Mouse (Mus musculus) erythroblast, embryonic 14.5 days (primary cell): ENCODE results near the gene Tspan9. TPM values are rescaled to one million over a fixed set of nuclear protein-coding genes. Genes with fewer than 3 reads are reported as not detected.

ENCODE experiments used
- H3K27me3 ChIP-seq: 2 replicates; pipeline ENCODE4 v1.6.1; 2012; ENCODE audit warnings: inconsistent platforms; ENCODE audit not compliant: control insufficient read depth
- H3K36me3 ChIP-seq: 2 replicates; pipeline ENCODE4 v1.6.1; 2012; ENCODE audit warnings: mild to moderate bottlenecking, inconsistent platforms; ENCODE audit not compliant: control insufficient read depth
- H3K4me1 ChIP-seq: 2 replicates; pipeline ENCODE4 v1.6.1; 2012; ENCODE audit warnings: inconsistent platforms; ENCODE audit not compliant: control insufficient read depth
- H3K4me3 ChIP-seq: replicated peaks from 2 replicates; pipeline ENCODE3; 2012; ENCODE audit warnings: moderate library complexity, mild to moderate bottlenecking, inconsistent platforms
- H3K9me3 ChIP-seq: 2 replicates; pipeline ENCODE4 v1.6.1; 2012; ENCODE audit warnings: low read length, inconsistent platforms, mixed read lengths; ENCODE audit not compliant: control insufficient read depth
- GATA1 ChIP-seq: IDR thresholded peaks from 2 replicates; pipeline ENCODE4 v1.6.1; 2012; ENCODE audit warnings: low read length, inconsistent platforms, mixed read lengths
- TAL1 ChIP-seq: IDR thresholded peaks from 3 replicates; pipeline ENCODE4 v1.6.1; 2012; ENCODE audit warnings: low read length, inconsistent platforms, mixed read lengths
- polyA plus RNA-seq: library from polyadenylated mRNA; stranded (reverse); fragments of >175 nt; gene quantifications from 2 replicates; pipeline ENCODE4 v1.2.3, GENCODE M21; 2012

Tspan9 gene
- polyA plus RNA-seq, 1 experiment = 0.04 TPM

- H3K27me3 ChIP-seq = no peaks in the 10 kb centered on the region
- no peaks in the 10 kb centered on the region for H3K9me3 ChIP-seq
- TF ChIP-seq GATA1 (no peak), TAL1 (no peak)
- no peaks in the 10 kb centered on the region; the same call in 1 of the 2 replicates for H3K36me3 ChIP-seq
- no peak overlapping the region for H3K4me3 ChIP-seq
- no peaks in the 10 kb centered on the region for H3K4me1 ChIP-seq
These were observed 162.9 kb downstream of the Tspan9 start for GRCm38 (mm10) chr6:127980381-127981045.

- Histone ChIP-seq H3K27me3 (no peaks in the 10 kb centered on the region), H3K36me3 (no peaks in the 10 kb centered on the region; the same call in 1 of the 2 replicates), H3K4me1 (no peaks in the 10 kb centered on the region), H3K4me3 (no peak overlapping the region), H3K9me3 (no peaks in the 10 kb centered on the region)
- TF ChIP-seq TAL1 (no peak), GATA1 (no peak)
These were observed 163.6 kb downstream of the Tspan9 start for GRCm38 (mm10) chr6:127979831-127980230.

DNA sequence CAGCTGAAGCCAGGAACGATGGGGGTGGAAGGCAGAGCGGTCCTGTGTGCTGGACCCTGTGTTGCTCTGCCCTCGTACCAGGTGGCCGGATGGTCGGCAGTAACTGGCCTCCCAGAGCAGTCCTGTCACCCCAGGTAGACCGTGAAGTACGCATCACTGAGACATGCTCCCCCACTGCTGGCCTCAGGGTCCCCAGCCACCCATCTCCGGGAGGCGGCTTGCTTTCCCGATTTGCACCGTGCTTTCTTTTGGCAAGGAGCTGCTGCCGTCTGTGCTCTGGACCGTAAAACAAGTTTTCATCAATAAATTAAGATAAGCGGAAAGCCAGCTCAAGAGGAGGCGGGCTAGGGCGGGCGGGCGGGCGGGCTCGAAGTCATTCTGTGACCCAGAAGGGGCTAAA is 164.5 kb downstream of the Tspan9 start:
- Histone ChIP-seq H3K4me1 (no peaks in the 10 kb centered on the region), H3K36me3 (no peaks in the 10 kb centered on the region; the same call in 1 of the 2 replicates), H3K27me3 (no peaks in the 10 kb centered on the region), H3K4me3 (no peak overlapping the region), H3K9me3 (no peaks in the 10 kb centered on the region)
- TF ChIP-seq GATA1 = no peak
- TF ChIP-seq TAL1 = no peak

- TF ChIP-seq TAL1 (no peak), GATA1 (no peak)
- no peaks in the 10 kb centered on the region for H3K4me1 ChIP-seq
- H3K27me3 ChIP-seq = no peaks in the 10 kb centered on the region
- no peaks in the 10 kb centered on the region for H3K9me3 ChIP-seq
- no peak overlapping the region for H3K4me3 ChIP-seq
- no peaks in the 10 kb centered on the region; the same call in 1 of the 2 replicates for H3K36me3 ChIP-seq
These were observed 166.7 kb downstream of the Tspan9 start for GRCm38 (mm10) chr6:127976695-127977094.

DNA sequence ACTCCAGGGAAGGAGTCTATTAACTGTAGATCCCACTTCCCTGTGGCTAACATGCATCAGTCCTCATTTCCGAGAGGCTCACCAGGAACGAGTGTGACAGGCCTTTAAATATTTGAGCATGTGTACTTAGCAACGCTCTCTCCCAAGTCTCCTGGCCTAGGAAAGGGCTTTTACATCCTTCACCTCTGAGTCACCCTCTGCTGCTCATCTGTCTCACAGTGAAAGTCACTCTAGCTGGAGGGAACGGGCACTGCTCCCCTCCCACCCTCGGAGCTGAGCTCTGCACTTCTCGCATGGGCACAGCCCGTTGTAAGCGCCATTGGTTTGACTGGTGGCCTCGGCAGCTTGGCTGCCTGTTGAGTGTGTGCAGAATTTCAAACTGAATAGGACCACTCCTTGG is 169.4 kb downstream of the Tspan9 start:
- TF ChIP-seq TAL1 (no peak), GATA1 (no peak)
- H3K4me1 ChIP-seq = no peaks in the 10 kb centered on the region
- H3K4me3 ChIP-seq = no peak overlapping the region
- no peaks in the 10 kb centered on the region for H3K9me3 ChIP-seq
- H3K27me3 ChIP-seq = no peaks in the 10 kb centered on the region
- H3K36me3 ChIP-seq = no peaks in the 10 kb centered on the region; the same call in 1 of the 2 replicates

DNA sequence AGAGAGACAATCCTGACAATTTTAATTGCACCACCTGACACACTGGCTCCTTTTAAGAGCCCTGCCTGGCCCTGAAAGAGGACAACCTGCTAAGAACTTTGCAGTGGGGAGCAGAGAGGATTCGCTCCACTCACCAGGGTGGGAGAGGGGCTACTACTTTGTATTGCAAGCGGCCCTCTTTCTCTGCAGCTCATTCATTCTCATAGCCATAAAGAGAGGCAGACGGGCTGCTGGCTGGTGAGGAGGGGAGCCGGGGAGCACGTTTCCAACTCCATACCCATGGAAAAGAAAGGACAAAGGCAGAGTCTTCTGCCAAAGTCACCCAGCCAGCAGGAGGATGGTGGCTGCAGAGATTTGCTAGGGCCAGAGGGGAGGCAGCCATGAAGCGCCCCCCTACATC is 169.8 kb downstream of the Tspan9 start:
- Histone ChIP-seq H3K9me3 (no peaks in the 10 kb centered on the region), H3K27me3 (no peaks in the 10 kb centered on the region), H3K36me3 (no peaks in the 10 kb centered on the region), H3K4me1 (no peaks in the 10 kb centered on the region), H3K4me3 (no peak overlapping the region)
- TF ChIP-seq GATA1 (no peak), TAL1 (no peak)

- Histone ChIP-seq H3K9me3 (no peaks in the 10 kb centered on the region), H3K36me3 (no peaks in the 10 kb centered on the region), H3K4me1 (no peaks in the 10 kb centered on the region)
These were observed 171.5 kb downstream of the Tspan9 start for GRCm38 (mm10) chr6:127971931-127972330.

GRCm38 (mm10) chr6:127970848-127971247 is 172.5 kb downstream of the Tspan9 start:
- no peak for TF ChIP-seq GATA1
- no peak for TF ChIP-seq TAL1

More at GRCm38 (mm10) chr6:127971931-127972330, 171.5 kb downstream of the Tspan9 start:
- TF ChIP-seq GATA1 = no peak
- Histone ChIP-seq H3K4me3 (no peak overlapping the region), H3K27me3 (no peaks in the 10 kb centered on the region)

GRCm38 (mm10) chr6:127970120-127970519 is 173.3 kb downstream of the Tspan9 start:
- no peaks in the 10 kb centered on the region for H3K27me3 ChIP-seq
- H3K4me3 ChIP-seq = no peak overlapping the region
- H3K36me3 ChIP-seq = peaks cover 4% of the 10 kb centered on the region; the same call in 1 of the 2 replicates
- H3K4me1 ChIP-seq = no peaks in the 10 kb centered on the region
- H3K9me3 ChIP-seq = no peaks in the 10 kb centered on the region
- no peak for TF ChIP-seq TAL1
- TF ChIP-seq GATA1 = no peak

More at GRCm38 (mm10) chr6:127970848-127971247, 172.5 kb downstream of the Tspan9 start:
- H3K9me3 ChIP-seq = no peaks in the 10 kb centered on the region
- H3K27me3 ChIP-seq = no peaks in the 10 kb centered on the region
- H3K4me1 ChIP-seq = no peaks in the 10 kb centered on the region
- H3K4me3 ChIP-seq = no peak overlapping the region
- H3K36me3 ChIP-seq = peaks cover 4% of the 10 kb centered on the region; the same call in 1 of the 2 replicates
